Comparison of ENCODE assay signal across 17 mouse cellular contexts in genomic region chr5:127918376-127918775, GRCm38 (mm10).
DNase-seq lines count a peak whose midpoint lies in the region; ATAC-seq lines count a peak whose summit lies in the region.
"Had no signal": no experiment of that assay in that cellular context is flagged by ENCODE, and none has a peak within 500 bp of the region (broad histone marks: within the 10 kb centered on the region; RNA-seq: fewer than 3 reads in every experiment).

No protein-coding gene starts in this region.

- ATAC-seq in activated CD4-positive, CD25-positive, alpha-beta regulatory T cell, adult 4 months = no peak
- no peak for ATAC-seq in erythroid progenitor cell, adult 5-6 weeks (replicated peaks; ENCODE audit: low FRiP score, poor library complexity, severe bottlenecking)
- ATAC-seq: CD4-positive, CD25-positive, alpha-beta regulatory T cell, adult 4 months; Patski had no signal

- DNase-seq in retina, embryonic 14.5 days (ENCODE audit: low spot score) = peak; percentile 58
- DNase-seq in retina, postnatal 1 day = peak; percentile 68
- DNase-seq: adrenal gland, adult 2 months; adrenal gland, adult 8-10 months; adrenal gland, postnatal 10 days; adrenal gland, postnatal 14 days; adrenal gland, postnatal 25 days; adrenal gland, postnatal 36 days; B cell, adult 2 months; cerebellum, adult 11 months; cerebellum, adult 11-12 months; cerebellum, adult 18-20 months; cerebellum, adult 2 months had no signal
